Mouse (Mus musculus): ENCODE measurements around the gene Ncor2.
A peak's percentile ranks its signal among the peaks of the same experiment; 100 is the strongest.

Ncor2 gene

DNA sequence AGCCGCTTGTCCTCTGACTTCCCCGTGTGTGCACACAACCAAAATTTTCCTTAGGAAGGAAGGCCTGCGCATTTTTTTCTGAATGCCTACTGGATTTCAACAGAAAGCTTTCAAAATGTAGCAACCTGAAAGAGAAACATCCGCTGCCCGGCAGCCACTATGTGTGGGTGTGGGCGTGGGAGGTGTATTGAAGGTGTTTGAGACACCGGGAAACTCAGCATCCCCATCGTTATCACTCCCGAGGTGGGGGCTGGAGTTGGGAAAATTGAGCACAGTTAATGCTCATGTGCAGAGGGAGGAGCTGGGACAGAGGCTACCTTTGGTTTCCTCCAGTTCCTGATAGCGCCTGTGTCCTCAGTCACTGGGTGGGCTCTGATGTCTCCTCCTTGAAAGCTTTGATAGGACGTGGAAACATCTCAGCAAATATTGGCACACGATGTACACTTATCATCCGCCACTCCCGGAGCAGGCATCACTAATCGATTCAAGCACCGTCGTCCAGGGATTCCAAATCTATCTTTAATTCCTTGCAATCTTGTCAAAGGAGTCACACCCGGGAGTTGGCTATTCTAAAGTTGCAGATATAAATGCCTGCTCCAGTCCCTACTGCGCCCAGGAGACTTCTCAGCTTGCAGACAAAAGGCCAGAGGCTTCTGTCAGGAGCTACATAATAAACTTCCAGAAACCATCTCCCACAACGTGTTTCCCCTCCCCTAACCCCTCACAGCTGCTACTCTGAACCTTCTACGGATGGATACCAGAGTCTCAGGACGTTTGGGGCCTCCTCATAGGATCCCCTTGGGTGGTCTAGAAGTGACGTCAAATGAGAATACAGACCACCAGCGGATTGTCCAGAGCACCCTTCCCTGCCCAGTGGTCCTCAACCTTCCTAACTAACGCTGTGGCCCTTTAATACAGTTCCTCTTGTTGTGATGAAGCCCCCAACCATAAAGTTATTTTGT is 14.7 kb upstream of the Ncor2 start:
- no peak for DNase-seq (ENCODE audit: low read depth in 1 of 2, low spot score in 2 of 2)

GRCm38 (mm10) chr5:125191608-125192007 is 12.6 kb upstream of the Ncor2 start:
- DNase-seq (ENCODE audit: low read depth in 1 of 2, low spot score in 2 of 2), result no peak

DNA sequence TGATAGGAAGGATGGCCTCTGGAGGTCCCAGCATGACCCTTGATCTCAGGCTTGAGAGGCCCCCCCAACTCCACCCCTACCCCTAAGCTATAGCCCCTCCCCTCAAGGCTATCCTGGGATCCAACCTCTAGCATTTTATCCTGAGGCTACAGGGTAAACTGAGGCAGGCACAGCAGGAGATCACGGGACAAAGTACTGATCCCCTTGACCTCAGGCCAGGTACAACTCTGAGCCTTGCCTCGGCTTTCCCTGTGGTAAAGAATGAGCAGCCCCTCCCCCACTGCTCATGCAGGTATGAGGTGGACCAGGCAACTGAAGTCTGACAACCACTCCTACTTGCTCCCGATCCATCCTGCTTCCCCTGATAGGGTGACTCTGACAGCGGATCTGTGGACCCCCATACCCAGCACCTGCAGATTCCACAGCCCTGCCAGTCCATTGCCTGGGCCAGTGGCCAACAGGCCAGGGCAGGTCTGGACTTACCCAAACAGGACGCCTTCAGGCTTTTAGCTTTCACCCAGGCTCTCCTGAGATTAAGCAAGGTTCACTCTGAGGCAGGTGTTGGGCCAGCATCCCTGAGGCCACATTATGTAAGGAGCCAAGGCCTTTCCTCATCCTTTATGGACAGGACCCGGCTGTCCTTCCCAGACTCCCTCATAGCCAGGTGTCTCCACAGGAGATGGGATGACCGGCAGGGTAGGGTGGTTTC is 11.2 kb upstream of the Ncor2 start:
- DNase-seq (ENCODE audit: low read depth in 1 of 2, low spot score in 2 of 2), result no peak

GRCm38 (mm10) chr5:125189625-125190024 is 10.6 kb upstream of the Ncor2 start:
- peak in 1 of 2 experiments; percentile 82 for DNase-seq (ENCODE audit: low read depth in 1 of 2, low spot score in 2 of 2)

- peak in 1 of 2 experiments; percentile 29 for DNase-seq (ENCODE audit: low read depth in 1 of 2, low spot score in 2 of 2)
Measured at GRCm38 (mm10) chr5:125188812-125189598, 10.0 kb upstream of the Ncor2 start.

- DNase-seq (ENCODE audit: low read depth in 1 of 2, low spot score in 2 of 2), result no peak
Measured at GRCm38 (mm10) chr5:125184826-125185225, 5.8 kb upstream of the Ncor2 start.

- peak in 1 of 2 experiments; percentile 61 for DNase-seq (ENCODE audit: low read depth in 1 of 2, low spot score in 2 of 2)
Measured at GRCm38 (mm10) chr5:125183321-125184003, 4.4 kb upstream of the Ncor2 start.

DNA sequence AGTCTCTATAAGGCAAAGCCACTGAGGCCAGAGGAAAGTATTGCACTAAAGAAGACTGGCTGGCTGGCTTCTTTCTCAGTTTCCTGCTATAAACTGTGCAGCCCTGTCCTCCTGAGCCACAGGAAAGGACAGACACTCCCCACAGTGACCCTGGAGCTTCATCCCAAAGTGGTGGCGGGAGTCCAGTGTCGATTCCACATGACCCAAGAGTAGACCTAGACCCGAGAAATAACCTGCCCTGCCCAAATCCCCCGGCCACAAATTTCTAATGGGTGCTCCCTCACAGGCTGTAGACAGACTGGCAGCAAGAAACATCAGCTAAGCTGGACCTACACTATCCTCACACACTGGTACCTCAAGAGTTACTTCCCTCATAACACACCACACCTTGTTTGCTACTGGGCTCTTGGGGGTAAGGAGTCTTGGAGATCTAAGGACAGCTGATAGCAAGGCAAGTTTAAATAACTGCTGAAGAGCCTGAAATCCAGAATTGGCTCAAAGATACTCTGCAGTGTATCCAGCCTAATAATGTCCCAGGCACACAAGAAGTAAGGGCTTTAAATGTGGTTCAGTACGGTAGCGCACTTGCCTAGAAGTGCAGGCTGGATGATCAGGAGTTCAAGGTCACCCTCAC is 1.7 kb upstream of the Ncor2 start:
- DNase-seq (ENCODE audit: low read depth in 1 of 2, low spot score in 2 of 2), result no peak

DNA sequence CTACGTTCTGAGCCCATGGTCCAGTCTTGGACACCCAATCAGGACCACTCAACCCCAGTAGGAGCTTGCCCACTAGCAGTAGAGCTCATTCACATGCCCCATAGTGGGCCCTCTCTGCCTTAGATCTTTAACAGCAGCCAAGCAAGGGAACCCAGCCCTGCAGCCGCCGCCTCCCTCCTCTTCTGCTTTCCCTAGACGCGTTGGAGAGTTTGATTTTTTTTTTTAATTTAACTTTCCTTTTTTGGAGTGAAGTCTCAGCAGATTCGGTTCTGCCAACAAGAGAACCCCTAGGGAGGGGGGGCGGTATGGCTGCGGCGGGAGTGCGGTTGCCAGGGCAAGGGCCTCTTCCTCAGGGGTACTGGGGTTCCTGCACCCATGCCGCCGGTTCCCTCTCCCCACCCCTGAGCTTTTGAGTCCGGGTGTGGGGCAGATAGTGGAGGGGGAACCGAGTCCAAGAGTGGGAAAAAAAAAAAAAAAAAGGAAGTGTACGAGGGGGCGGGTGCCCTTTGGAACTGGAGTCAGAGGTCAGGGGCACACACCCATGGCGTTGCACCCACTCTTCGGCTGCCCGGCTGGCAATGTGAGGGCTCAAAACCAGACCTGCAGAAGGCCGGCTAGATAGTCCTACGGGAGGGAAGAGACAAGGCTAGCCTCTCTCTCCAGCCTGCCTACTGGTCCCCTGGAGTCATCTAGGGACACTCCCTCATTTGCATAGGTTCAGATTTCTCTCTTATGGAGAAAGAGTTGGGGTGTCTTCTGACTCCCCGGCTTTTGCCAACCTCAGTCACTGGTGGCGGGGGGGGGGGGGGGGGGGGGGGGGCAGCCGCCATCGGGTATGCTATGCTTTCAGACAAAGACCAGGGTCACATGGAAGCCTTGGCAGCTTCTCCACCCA is 963 bp upstream of the Ncor2 start:
- DNase-seq (ENCODE audit: low read depth in 1 of 2, low spot score in 2 of 2), result peak; percentile 64 to 77

DNA sequence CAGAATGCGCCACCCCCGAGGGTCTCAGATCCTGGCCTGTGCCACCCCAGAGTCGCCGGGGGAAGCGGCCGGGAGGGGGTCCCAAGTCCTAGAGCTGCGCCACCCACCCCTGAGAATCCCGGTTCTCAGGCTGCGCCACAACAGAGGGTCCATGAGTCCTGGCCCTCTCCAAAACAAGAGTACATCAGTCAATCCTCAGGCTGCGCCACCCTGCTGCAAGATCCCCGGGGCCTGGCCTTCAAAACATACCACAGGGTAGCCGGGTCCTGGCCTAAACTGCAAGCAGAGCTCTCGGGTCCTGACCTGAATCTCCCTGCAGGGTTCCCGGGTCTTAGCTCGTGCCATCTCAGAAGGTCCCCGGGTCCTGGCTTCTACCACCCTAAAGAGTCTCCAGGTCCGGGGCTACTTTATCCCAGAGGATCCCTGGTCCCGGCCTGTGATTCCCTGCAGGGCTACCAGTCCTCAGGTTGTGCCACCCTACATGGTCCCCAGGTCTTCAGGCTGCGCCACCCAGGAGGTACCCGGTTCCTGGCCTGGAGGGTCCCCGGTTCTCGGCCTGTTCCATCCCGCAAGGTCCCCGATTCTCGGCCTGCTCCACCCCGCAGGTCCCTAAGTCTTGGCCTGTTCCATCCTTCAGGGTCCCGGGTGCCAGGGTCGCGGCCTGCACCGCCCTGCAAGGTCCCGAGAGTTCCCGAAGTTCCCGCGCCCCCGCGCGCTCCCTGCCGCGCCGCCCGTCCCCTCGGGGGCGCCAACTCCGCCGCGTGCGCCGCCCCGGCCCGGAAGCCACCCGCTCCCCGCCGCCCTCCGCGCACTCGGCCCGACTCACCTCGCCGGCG is 630 bp downstream of the Ncor2 start:
- peak in 1 of 2 experiments; percentile 27 for DNase-seq (ENCODE audit: low read depth in 1 of 2, low spot score in 2 of 2)

DNA sequence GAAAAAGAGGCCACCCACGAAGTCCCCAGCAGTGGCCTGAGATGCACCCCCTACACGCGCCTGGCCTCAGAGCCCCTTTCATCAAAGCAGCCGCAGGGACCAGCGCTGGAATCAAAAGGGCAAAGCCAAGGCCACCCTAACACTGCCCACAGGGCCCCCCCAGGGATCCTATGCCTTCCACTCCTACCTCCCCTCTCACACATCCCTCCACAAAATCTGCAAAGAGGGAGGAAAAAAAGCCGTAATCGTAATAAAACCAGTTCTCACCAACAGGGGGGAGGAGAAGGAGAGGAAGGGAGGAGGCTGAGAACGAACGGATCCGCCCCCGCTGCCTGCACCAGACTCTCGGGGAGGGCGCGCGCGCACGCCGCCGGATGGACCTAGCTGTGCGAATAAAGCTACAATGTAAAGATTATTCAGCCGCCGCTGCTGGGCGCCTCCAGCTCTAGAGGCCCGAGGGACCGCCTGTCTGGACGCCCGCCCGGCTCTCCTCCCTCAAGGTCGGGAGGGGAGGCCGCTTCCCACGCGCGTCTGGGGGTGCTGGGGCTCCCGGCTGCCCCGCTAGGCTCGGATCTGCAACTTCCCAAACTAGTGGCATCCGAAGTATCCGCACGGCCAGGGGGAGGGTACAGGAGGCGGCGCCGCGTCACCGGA is 1.4 kb downstream of the Ncor2 start:
- DNase-seq (ENCODE audit: low read depth in 1 of 2, low spot score in 2 of 2), result peak in 1 of 2 experiments; percentile 50

GRCm38 (mm10) chr5:125176864-125177263 is 2.2 kb downstream of the Ncor2 start:
- DNase-seq (ENCODE audit: low read depth in 1 of 2, low spot score in 2 of 2), result no peak

DNA sequence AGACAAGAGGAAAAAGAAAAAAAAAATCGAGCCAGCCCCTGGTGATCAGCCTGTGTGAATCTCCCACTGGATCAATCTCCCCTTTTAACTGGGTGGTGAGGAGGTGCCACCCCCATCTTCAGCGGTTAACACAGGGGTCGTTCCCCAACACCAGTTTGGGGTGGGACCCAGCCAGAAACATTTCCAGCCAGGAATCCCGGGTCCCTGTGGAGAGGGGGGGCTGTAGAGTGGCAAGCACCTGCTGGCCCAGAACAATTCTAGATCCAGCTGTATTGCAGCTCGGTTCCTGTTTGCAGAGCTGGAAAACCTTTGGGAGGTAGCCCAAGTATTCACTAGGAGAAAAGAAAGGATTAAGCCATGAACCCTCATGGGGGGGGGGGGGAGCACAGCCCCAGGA is 2.7 kb downstream of the Ncor2 start:
- DNase-seq (ENCODE audit: low read depth in 1 of 2, low spot score in 2 of 2), result no peak

DNA sequence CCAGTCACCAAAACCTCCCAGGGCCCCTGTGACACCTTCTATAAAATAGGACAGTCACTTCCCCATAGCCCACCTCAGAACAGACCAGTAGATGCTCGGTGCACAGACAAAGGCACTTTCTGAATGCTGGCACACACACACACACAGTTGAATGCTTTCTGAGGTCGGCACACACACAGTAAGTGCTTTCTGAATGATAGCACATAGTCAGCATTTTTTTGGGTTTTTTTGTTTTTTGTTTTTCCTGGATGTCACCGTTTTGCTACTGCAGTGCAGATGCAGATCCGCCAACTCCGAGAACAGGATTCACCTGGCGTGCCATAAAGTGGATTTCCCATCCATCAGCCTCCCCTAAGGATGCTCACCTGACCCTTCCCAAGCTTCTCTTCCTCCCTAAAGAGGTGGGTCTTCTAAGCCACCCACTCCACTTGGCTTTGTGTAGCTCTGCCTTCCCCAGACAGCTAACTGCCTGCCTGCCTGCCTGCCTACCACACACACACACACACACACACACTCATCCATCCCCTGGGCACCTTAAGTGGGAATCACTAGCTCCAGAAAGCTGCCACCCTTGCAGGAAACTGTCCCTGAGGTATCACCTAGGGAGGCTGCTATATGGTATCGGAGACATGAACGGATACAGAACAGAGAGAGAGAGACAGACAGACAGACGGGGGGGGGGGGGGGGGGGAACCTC is 3.2 kb downstream of the Ncor2 start:
- DNase-seq (ENCODE audit: low read depth in 1 of 2, low spot score in 2 of 2), result no peak

DNA sequence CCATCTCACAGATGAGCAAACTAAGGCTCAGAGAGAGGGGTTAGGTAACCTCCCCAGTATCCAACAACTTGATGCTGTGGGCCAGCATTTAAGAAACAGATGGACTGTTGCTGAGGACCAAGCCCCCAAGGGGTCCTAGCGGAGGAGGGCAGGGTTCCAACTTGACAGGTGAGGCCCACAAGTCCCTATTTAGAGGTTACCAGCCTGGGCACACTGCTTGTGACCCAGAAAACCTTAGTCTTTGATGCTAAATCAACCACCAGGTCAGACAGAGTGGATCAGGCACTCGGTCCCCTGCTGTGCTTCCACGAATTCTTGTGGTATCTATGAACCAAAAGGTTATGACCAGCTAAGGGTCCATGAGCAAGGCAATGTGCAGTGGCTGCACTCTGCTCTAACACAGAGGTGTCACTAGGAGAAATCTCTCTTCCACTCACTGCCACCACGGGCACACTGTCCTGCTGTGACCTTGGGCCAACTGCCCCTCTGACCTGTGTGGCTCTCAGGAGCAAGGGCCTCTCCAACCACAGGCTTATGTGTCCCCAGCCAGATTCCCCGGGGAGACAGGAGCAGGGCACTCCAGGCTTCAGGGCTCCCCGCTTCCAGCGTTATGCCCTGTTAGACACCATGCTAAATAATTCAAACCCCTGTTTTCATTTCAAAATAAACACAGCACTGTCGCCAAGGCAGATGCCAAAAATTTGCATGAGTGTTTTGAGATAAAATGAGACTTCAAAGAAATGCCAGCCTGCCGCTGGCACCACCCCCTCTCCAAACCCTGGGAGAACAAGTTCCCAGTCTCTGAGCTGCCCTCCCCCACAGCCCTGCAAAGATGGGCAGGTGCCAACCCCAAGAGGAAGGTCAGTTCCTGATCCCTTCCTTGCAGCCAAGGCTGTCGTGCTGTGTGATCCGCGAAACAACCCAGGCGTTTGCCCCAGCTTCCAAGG is 4.0 kb downstream of the Ncor2 start:
- DNase-seq (ENCODE audit: low read depth in 1 of 2, low spot score in 2 of 2), result no peak

GRCm38 (mm10) chr5:125173868-125174267 is 5.2 kb downstream of the Ncor2 start:
- DNase-seq (ENCODE audit: low read depth in 1 of 2, low spot score in 2 of 2), result no peak
